Mouse (Mus musculus) midbrain, embryonic 14.5 days (tissue): ENCODE measurements around the gene Dhx9. TPM values are rescaled to one million over a fixed set of nuclear protein-coding genes. Genes with fewer than 3 reads are reported as not detected.
"Not testable (repeated sequence)": the region's sequence is repeated elsewhere in the genome, so short reads cannot be mapped to it uniquely, and the experiment has no call there.

Experiments used
- ATAC-seq: fragments of 200-750 bp; cut with Nextera tagmentation; 2 replicates; pipeline ENCODE4 v1.8.0; 2017; ENCODE audit warnings: moderate number of reproducible peaks, moderate library complexity; ENCODE audit not compliant: low FRiP score, low TSS enrichment
- DNase-seq: peaks from one replicate; pipeline ENCODE4 v3.0.0-alpha.2; 2015
- H3K27ac ChIP-seq: fragments of 300-500 bp; sonication (generic); replicated peaks from 2 replicates; pipeline ENCODE4 v1.5.1; 2014; ENCODE audit warnings: mild to moderate bottlenecking, low read depth, low read length, moderate library complexity
- H3K27me3 ChIP-seq: fragments of 300-500 bp; sonication (generic); 2 replicates; pipeline ENCODE4 v1.6.1; 2014; ENCODE audit warnings: low read length, control low read depth, mixed read lengths; ENCODE audit not compliant: control insufficient read depth, insufficient read depth
- H3K36me3 ChIP-seq: fragments of 300-500 bp; sonication (generic); 2 replicates; pipeline ENCODE4 v1.6.1; 2014; ENCODE audit warnings: low read length, control low read depth; ENCODE audit not compliant: control insufficient read depth, insufficient read depth
- H3K4me1 ChIP-seq: fragments of 300-500 bp; sonication (generic); 2 replicates; pipeline ENCODE4 v1.6.1; 2014; ENCODE audit warnings: mild to moderate bottlenecking, antibody characterized with exemption, low read length, control low read depth; ENCODE audit not compliant: control insufficient read depth, insufficient read depth
- H3K4me2 ChIP-seq: fragments of 300-500 bp; sonication (generic); 2 replicates; pipeline ENCODE4 v1.6.1; 2014; ENCODE audit warnings: mild to moderate bottlenecking, low read length, moderate library complexity
- H3K4me3 ChIP-seq: fragments of 300-500 bp; sonication (generic); replicated peaks from 2 replicates; pipeline ENCODE4 v1.5.1; 2014; ENCODE audit warnings: low read depth, low read length
- H3K9ac ChIP-seq: fragments of 300-500 bp; sonication (generic); replicated peaks from 2 replicates; pipeline ENCODE4 v1.6.1; 2014; ENCODE audit warnings: mild to moderate bottlenecking, low read length, moderate library complexity
- H3K9me3 ChIP-seq: fragments of 300-500 bp; sonication (generic); 2 replicates; pipeline ENCODE4 v1.6.1; 2016; ENCODE audit warnings: low read length, control low read depth, mixed read lengths; ENCODE audit not compliant: control insufficient read depth
- WGBS: fragments of 180-500 bp; shearing (Covaris S2); extraction: QIAGEN DNeasy Blood & Tissue Kit; methylation state at CpG from one replicate; pipeline ENCODE4 v1.1.7; 2014; 5-methylcytosine and 5-hydroxymethylcytosine counted together
- polyA plus RNA-seq: library from polyadenylated mRNA; unstranded; fragments of >200 nt; fragmentation: Nextera tagmentation; extraction: Ambion mirVana; gene quantifications from 2 replicates; pipeline ENCODE4 v1.2.1, GENCODE M21; 2014

Gene Dhx9
- polyA plus RNA-seq, 1 experiment from 2014 or later = 36.8 TPM

DNA sequence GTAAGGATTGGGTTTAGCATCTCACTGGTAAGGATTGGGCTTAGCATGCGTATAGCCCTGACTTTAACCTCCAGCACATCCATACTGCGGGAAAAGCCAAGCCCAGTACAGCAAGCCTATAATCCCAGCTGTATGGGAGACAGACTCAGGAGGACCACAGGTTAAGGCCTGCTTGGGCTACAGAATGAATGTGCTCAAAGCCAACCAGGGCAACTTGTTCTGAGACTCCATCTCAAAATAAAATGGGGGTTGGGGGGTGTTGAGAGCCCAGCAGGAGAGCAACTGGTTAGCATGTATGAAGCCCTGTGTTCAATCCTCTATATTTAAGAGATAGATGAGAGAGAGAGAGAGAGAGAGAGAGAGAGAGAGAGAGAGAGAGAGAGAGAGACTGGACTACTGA lies 3.9 kb upstream of the Dhx9 start:
- WGBS = 85% methylated on average over 2 of the region's 2 CpGs
- Histone ChIP-seq H3K27ac (no peak overlapping the region), H3K4me3 (no peak overlapping the region), H3K36me3 (no peaks in the 10 kb centered on the region), H3K9me3 (no peaks in the 10 kb centered on the region), H3K27me3 (no peaks in the 10 kb centered on the region), H3K4me1 (no peaks in the 10 kb centered on the region), H3K9ac (no peak overlapping the region), H3K4me2 (no peak overlapping the region)
- DNase-seq = no peak
- ATAC-seq = no peak

DNA sequence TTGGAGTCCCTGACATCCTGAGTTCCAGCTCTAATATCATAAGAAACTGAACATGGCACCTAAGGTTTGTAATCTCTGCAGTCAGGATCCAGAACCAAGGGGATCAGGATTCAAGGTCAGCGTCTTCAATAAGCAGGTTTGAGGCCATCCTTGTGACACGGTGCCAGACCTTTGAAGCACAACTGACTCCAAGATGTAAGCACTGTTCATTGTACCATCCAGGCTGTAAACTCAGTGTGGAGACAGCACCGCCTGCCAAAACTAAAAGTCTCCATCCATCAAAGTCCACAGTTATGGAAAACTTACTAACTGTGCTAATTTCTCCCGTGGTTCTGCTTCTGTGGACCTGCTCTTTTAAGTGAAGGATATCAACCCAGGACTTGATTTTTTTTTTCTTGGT lies 2.5 kb upstream of the Dhx9 start:
- no peak overlapping the region for H3K9ac ChIP-seq
- H3K4me1 ChIP-seq = peaks cover 13% of the 10 kb centered on the region
- WGBS = 89% methylated on average over 4 of the region's 4 CpGs
- H3K36me3 ChIP-seq = no peaks in the 10 kb centered on the region
- H3K27ac ChIP-seq = no peak overlapping the region
- H3K9me3 ChIP-seq = no peaks in the 10 kb centered on the region
- DNase-seq (no peak), ATAC-seq (no peak)
- H3K4me2 ChIP-seq = no peak overlapping the region
- no peaks in the 10 kb centered on the region for H3K27me3 ChIP-seq
- no peak overlapping the region for H3K4me3 ChIP-seq

DNA sequence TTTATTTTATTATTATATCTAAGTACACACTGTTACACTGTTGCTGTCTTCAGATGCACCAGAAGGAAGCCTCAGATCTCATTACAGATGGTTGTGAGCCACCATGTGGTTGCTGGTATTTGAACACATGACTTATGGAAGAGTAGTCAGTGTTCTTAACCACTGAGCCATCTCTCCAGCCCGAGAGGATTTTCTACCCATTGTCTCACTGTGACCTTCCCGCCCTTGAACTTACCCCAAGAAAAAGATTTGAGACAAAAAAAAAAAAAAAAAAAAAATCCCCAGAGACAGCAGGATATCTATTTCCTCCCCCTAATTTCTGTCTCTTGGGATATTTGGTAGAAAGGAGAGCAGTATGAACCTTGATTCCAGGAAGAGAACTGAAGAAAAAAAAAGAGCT lies 2.1 kb upstream of the Dhx9 start:
- no peak for ATAC-seq
- H3K9me3 ChIP-seq = no peaks in the 10 kb centered on the region
- H3K9ac ChIP-seq = no peak overlapping the region
- no peaks in the 10 kb centered on the region for H3K27me3 ChIP-seq
- H3K4me2 ChIP-seq = no peak overlapping the region
- 43% methylated on average over 2 of the region's 2 CpGs for WGBS
- peaks cover 17% of the 10 kb centered on the region for H3K4me1 ChIP-seq
- no peak overlapping the region for H3K4me3 ChIP-seq
- no peak for DNase-seq
- no peaks in the 10 kb centered on the region for H3K36me3 ChIP-seq
- H3K27ac ChIP-seq = no peak overlapping the region

DNA sequence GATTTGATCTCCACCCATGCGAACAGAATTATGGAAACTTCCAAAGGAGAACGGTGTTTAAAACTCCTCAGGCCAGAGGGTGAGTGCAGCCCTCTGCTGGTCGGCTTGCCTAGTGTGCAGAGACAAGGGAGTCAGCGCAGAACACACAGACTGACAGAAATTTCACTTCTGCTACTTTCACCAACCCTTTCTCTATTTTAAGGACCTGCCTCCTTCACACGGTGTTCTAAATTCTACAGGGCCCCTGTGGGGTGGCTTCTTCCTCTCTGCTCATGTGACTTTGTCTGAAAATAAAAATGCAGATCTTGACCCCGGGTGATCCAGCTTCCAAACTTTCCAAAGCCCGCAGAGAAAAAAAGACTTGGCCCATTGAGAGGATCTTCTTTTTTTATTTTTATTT lies 1.7 kb upstream of the Dhx9 start:
- no peaks in the 10 kb centered on the region for H3K9me3 ChIP-seq
- ATAC-seq (no peak), DNase-seq (no peak)
- H3K4me3 ChIP-seq = no peak overlapping the region
- no peaks in the 10 kb centered on the region for H3K36me3 ChIP-seq
- no peaks in the 10 kb centered on the region for H3K27me3 ChIP-seq
- WGBS = 56% methylated on average over 7 of the region's 7 CpGs
- H3K4me2 ChIP-seq = no peak overlapping the region
- H3K4me1 ChIP-seq = peaks cover 18% of the 10 kb centered on the region
- H3K27ac ChIP-seq = no peak overlapping the region
- no peak overlapping the region for H3K9ac ChIP-seq

DNA sequence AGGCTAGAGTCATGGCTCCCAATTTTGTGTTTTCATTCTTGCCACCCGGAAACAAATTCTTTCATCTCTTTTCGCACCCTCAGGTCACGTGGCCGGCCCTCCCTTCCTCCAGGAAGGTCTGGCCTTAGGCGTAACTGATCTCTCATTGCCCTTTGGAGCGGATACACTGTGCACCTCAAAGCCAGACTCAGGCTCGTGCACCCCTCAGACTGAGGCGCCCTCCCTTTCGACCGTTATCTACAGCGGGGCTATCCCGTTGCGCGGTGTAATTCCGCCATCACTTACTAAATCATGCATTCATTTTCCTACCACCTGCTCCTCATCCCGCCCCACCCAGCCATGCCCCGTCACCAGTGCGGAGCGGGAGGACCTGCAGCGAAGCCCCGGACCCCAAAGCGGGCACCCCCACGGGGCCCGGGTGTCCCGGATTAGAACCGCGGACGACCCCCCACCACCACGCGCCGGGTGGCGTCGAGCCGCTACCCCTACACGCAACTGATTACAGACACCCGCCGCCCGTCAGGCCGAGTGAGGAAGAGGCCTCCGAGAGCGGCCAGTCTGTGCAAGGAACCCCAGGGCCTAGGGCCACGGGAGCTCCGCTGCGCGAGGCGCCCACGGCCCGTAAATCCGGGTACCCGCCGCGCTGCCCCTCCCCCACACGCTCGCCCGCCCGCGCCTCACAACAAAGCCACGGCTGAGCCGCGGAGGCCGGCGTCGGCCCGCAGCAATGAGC lies 527 bp downstream of the Dhx9 start:
- H3K4me3 ChIP-seq = peak overlapping the region; percentile 100
- H3K27me3 ChIP-seq = no peaks in the 10 kb centered on the region
- DNase-seq = peak; percentile 73
- peaks cover 18% of the 10 kb centered on the region for H3K4me1 ChIP-seq
- H3K27ac ChIP-seq = peak overlapping the region; percentile 96
- H3K36me3 ChIP-seq = peaks cover 8% of the 10 kb centered on the region; the same call in 1 of the 2 replicates
- H3K9ac ChIP-seq = peak overlapping the region; percentile 95
- ATAC-seq = peak; percentile 87
- H3K9me3 ChIP-seq = no peaks in the 10 kb centered on the region
- under 1% methylated on average over 64 of the region's 64 CpGs for WGBS
- peak overlapping the region; percentile 71 for H3K4me2 ChIP-seq

DNA sequence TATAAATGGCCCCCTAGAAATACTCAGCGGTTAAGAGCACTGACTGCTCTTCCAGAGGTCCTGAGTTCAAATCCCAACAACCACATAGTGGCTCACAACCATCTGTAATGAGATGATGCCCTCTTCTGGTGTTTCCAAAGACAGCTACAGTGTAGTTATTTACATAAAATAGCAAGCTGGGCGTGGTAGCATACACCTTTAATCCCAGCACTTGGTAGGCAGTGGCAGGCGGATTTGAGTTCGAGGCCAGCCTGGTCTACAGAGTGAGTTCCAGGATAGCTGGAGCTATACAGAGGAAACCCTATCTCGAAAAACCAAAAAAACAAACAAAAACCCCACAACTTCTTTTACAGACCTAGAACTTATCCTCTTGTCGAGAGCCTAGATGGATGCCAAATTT lies 1.3 kb downstream of the Dhx9 start:
- peak overlapping the region; percentile 95 for H3K9ac ChIP-seq
- H3K4me1 ChIP-seq = peaks cover 18% of the 10 kb centered on the region
- H3K4me3 ChIP-seq = peak overlapping the region; percentile 100
- H3K27ac ChIP-seq, H3K9me3 ChIP-seq, ATAC-seq, H3K27me3 ChIP-seq, DNase-seq: not testable (repeated sequence)
- 9% methylated on average over 6 of the region's 6 CpGs for WGBS
- peak overlapping the region; percentile 71 for H3K4me2 ChIP-seq
- peaks cover 15% of the 10 kb centered on the region for H3K36me3 ChIP-seq

DNA sequence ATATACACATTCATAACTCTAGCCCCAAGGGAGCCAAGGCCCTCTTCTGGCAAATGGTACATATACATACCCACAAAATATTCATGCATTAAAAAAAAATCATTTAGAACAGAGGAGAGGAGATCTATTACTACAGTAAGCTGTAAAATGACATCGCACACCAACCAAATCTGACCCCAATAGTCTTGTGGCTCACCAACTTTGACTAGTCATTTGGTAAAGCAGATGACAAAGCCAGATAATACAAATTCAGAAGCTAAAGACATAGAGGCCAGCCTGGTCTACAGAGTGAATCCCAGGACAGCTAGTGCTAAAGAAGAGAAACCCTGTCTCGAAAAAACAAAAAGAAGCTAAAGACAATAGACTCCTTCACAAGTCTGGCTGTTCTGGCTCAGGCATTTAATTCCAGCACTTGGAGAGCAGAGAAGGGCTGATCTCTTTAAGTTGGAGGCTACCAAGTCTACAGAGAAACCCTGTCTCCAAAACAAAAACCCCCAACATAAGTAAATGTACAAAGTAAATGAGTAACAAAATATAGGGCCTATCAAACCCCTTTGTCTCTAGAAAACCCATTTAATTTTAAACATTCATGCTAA lies 2.2 kb downstream of the Dhx9 start:
- Histone ChIP-seq H3K4me2 (peak overlapping the region; percentile 71), H3K9me3 (no peaks in the 10 kb centered on the region), H3K27ac (no peak overlapping the region), H3K27me3 (no peaks in the 10 kb centered on the region), H3K4me1 (peaks cover 18% of the 10 kb centered on the region), H3K4me3 (peak overlapping the region; percentile 100), H3K36me3 (peaks cover 23% of the 10 kb centered on the region), H3K9ac (0 out of 2 replicates have a peak overlapping the region, but pooled peaks have one; percentile 13)
- 38% methylated on average over 2 of the region's 2 CpGs for WGBS
- DNase-seq (no peak), ATAC-seq (no peak)

DNA sequence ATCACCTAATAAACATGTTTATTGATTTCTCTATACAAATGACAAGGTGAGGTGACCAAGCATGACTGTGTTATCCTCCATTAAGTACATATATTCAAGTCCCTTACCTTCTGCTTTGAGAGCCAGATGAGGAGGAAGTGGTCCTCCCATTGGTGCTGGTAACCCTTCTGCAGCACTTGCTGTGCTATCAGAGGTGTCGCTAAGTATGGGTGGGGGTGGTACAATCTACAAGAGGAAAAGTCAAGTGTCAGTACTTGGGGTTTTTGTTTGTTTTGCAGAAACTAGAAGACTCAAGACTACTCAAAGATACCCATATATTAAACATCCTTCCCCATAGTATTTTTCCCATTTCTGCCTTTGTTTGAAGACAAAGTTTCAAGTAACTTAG lies 6.4 kb downstream of the Dhx9 start:
- H3K4me3 ChIP-seq = no peak overlapping the region
- no peak for ATAC-seq
- H3K9ac ChIP-seq = no peak overlapping the region
- H3K9me3 ChIP-seq = no peaks in the 10 kb centered on the region
- no peak for DNase-seq
- H3K36me3 ChIP-seq = peaks cover 65% of the 10 kb centered on the region
- no peak overlapping the region for H3K4me2 ChIP-seq
- no peaks in the 10 kb centered on the region for H3K27me3 ChIP-seq
- H3K4me1 ChIP-seq = peaks cover 16% of the 10 kb centered on the region
- no peak overlapping the region for H3K27ac ChIP-seq
- WGBS = 81% methylated on average over 1 of the region's 1 CpGs
